ENCODE assay signal across 8 mouse cellular contexts in genomic region chr5:53589172-53589960, GRCm38 (mm10).
DNase-seq lines count a peak whose midpoint lies in the region; ATAC-seq and TF ChIP-seq lines count a peak whose summit lies in the region.

No protein-coding gene starts in this region.

- peak; percentile 90 for ATAC-seq in forebrain, embryonic 15.5 days (replicated peaks)
- ATAC-seq in neutrophil, adult 5-6 weeks (ENCODE audit: extremely low read depth, insufficient number of reproducible peaks, low FRiP score, poor library complexity, severe bottlenecking), result peak; percentile 67

- WGBS in forebrain, embryonic 15.5 days, result under 1% methylated on average over 70 of the region's 72 CpGs
- WGBS in lung, adult 2 months, result under 1% methylated on average over 72 of the region's 72 CpGs

- in situ Hi-C loops in ES-E14 (cut with MboI; ENCODE audit: low sequenced_read_pairs in 2 of 2, unreplicated experiment in 2 of 2), result no loop called here

- H3K4me1 ChIP-seq in ES-E14 (ENCODE audit: control insufficient read depth in 2 of 2, insufficient read depth in 2 of 2, low read length in 2 of 2, poor library complexity in 1 of 2), result peaks cover 6 to 12% of the 10 kb centered on the region in 2 experiments; a peak in 3 of 4 replicates
- peaks cover 35% of the 10 kb centered on the region for H3K4me1 ChIP-seq in forebrain, embryonic 15.5 days
- H3K4me1 ChIP-seq in lung, adult 2 months (ENCODE audit: control insufficient read depth, insufficient read depth, low read length), result peaks cover 18% of the 10 kb centered on the region

- peak; percentile 65; the same call in 1 of the 2 replicates for TF ChIP-seq POLR2A in lung, adult 2 months (IDR thresholded peaks at IDR 0.05; ENCODE audit: borderline replicate concordance, extremely low read depth, low read depth, low read length)

- H3K27ac ChIP-seq in ES-E14 (ENCODE audit: insufficient read depth, low read depth, low read length, poor library complexity, severe bottlenecking), result peak overlapping the region; percentile 97
- H3K27ac ChIP-seq in forebrain, embryonic 15.5 days (replicated peaks), result peak overlapping the region; percentile 100

- H3K27me3 ChIP-seq in forebrain, embryonic 15.5 days, result no peaks in the 10 kb centered on the region

- peak; percentile 90 for DNase-seq in ES-E14 (ENCODE audit: low read depth, low spot score)
- DNase-seq in cerebellum, adult 11-12 months, result peak; percentile 99
- peak; percentile 92 for DNase-seq in heart, postnatal 25 days (ENCODE audit: low spot score)
- DNase-seq in layer of hippocampus, adult 18-20 months (ENCODE audit: low spot score in 2 of 2), result peak; percentile 95 to 97
- DNase-seq in lung, adult 2 months, result peak; percentile 94
- DNase-seq in thymus, adult 18-20 months, result peak; percentile 86 to 92

- H3K36me3 ChIP-seq in ES-E14 (ENCODE audit: control insufficient read depth, insufficient read depth, low read length, poor library complexity, severe bottlenecking), result no peaks in the 10 kb centered on the region
- H3K36me3 ChIP-seq in forebrain, embryonic 15.5 days, result no peaks in the 10 kb centered on the region

- intact Hi-C loops in heart, postnatal 25 days (cut with DNase I), result loop anchor here (5.0 kb wide), 1 partner anchor 218 kb away; the partner anchor contains the start of gene Tbc1d19

- H3K9me3 ChIP-seq in ES-E14 (ENCODE audit: control insufficient read depth, insufficient read depth, low read depth, low read length), result no peaks in the 10 kb centered on the region
- no peaks in the 10 kb centered on the region for H3K9me3 ChIP-seq in forebrain, embryonic 15.5 days

- peak overlapping the region; percentile 86 for H3K4me2 ChIP-seq in forebrain, embryonic 15.5 days (replicated peaks)

- H3K9ac ChIP-seq in ES-E14 (ENCODE audit: insufficient read depth, low read depth, low read length, poor library complexity, severe bottlenecking), result peak overlapping the region; percentile 93
- peak overlapping the region; percentile 92 for H3K9ac ChIP-seq in forebrain, embryonic 15.5 days (replicated peaks)

- TF ChIP-seq CTCF in lung, adult 2 months (IDR thresholded peaks at IDR 0.05; ENCODE audit: insufficient read depth, low read length), result no peak

- H3K4me3 ChIP-seq in ES-E14 (ENCODE audit: insufficient read depth in 1 of 2, low read depth in 1 of 2, low read length in 2 of 2, poor library complexity in 1 of 2, severe bottlenecking in 1 of 2), result peak overlapping the region; percentile 74 to 94
- H3K4me3 ChIP-seq in forebrain, embryonic 15.5 days, result peak overlapping the region; percentile 95
- peak overlapping the region; percentile 47 for H3K4me3 ChIP-seq in lung, adult 2 months (replicated peaks; ENCODE audit: extremely low read depth, low read depth, low read length)

TF ChIP-seq in ES-E14, 5 proteins besides CTCF, POLR2A, EP300 and RAD21:
- TF ChIP-seq CHD2 (IDR thresholded peaks at IDR 0.05; ENCODE audit: low read depth, low read length) (peak; percentile 95), ZC3H11A (IDR thresholded peaks at IDR 0.05; ENCODE audit: borderline replicate concordance, low read depth, low read length) (no peak), MAFK (IDR thresholded peaks at IDR 0.05; ENCODE audit: insufficient read depth, low read depth, low read length) (no peak)

Comparison
In these comparisons a context has a peak if more than half of its experiments do, and no peak if none do; other contexts are left out.
1. Peak in every context shown above with its lines: DNase-seq, ATAC-seq, H3K4me3 ChIP-seq and H3K27ac ChIP-seq.